Mouse (Mus musculus): ENCODE results near the gene Atp2a1. TPM values are rescaled to one million over a fixed set of nuclear protein-coding genes. Genes with fewer than 3 reads are reported as not detected.

Atp2a1 gene
- total RNA-seq, 1 experiment: 0.27 TPM

- Histone ChIP-seq H3K9ac (ENCODE audit: insufficient read depth, low read depth, low read length, poor library complexity, severe bottlenecking) (peak within 1 kb of the TSS; percentile 98), H3K4me1 (ENCODE audit: control insufficient read depth in 2 of 2, insufficient read depth in 2 of 2, low read length in 2 of 2, poor library complexity in 1 of 2) (peaks cover 0 to 7% of the 10 kb centered on the region in 2 experiments; a peak in 1 of 4 replicates), H3K36me3 (ENCODE audit: control insufficient read depth, insufficient read depth, low read length, poor library complexity, severe bottlenecking) (peaks cover 28% of the 10 kb centered on the region), H3K4me3 (ENCODE audit: insufficient read depth in 1 of 2, low read depth in 1 of 2, low read length in 2 of 2, poor library complexity in 1 of 2, severe bottlenecking in 1 of 2) (peak within 1 kb of the TSS; percentile 89 to 95), H3K27ac (ENCODE audit: insufficient read depth, low read depth, low read length, poor library complexity, severe bottlenecking) (peak within 1 kb of the TSS; percentile 98), H3K9me3 (ENCODE audit: control insufficient read depth, insufficient read depth, low read depth, low read length) (no peaks in the 10 kb centered on the region)
- DNase-seq (ENCODE audit: low read depth, low spot score): peak; percentile 98
- TF ChIP-seq MAFK (IDR thresholded peaks at IDR 0.05; ENCODE audit: insufficient read depth, low read depth, low read length): no peak
- no peak for TF ChIP-seq ZC3H11A (IDR thresholded peaks at IDR 0.05; ENCODE audit: borderline replicate concordance, low read depth, low read length)
- TF ChIP-seq HCFC1 (IDR thresholded peaks at IDR 0.05; ENCODE audit: borderline replicate concordance, insufficient read depth, low read length): peak; percentile 63; the same call in 1 of the 2 replicates
- TF ChIP-seq ZNF384 (IDR thresholded peaks at IDR 0.05; ENCODE audit: low read depth, low read length): 0 out of 2 replicates have a peak, but pooled peaks have one; percentile 45
- peak; percentile 51 for TF ChIP-seq CHD2 (IDR thresholded peaks at IDR 0.05; ENCODE audit: low read depth, low read length)
- in situ Hi-C loops (cut with MboI; ENCODE audit: low sequenced_read_pairs in 2 of 2, unreplicated experiment in 2 of 2): no loop called here
Observed at GRCm38 (mm10) chr7:126503273-126503878, 40.5 kb upstream of the Atp2a1 start, which contains the start of gene Atxn2l. Atxn2l (minus strand) TSS chr7:126503437.

DNA sequence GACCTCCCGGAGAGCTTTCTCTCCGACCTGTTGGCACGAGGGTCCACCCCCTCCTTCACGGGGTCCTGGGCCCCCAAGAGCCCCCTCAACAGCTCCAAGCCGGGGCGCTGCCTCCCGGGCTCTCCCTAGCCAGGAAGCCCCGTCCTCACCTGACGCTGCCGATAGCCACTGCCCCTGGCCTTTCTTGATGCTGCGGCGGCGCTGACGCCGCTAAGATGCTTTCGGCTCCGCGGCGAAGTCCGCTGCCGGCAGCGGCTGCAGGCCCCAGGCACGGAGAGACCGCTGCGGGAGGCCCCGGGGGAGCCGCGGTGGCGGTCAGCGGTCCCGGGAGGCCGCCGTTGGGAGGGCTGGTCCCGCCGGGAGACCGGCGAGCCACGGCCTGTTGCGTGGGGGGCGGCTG is 39.8 kb upstream of the Atp2a1 start:
- peak overlapping the region; percentile 98 for H3K9ac ChIP-seq (ENCODE audit: insufficient read depth, low read depth, low read length, poor library complexity, severe bottlenecking)
- no peak for DNase-seq (ENCODE audit: low read depth, low spot score)
- TF ChIP-seq ZNF384 (IDR thresholded peaks at IDR 0.05; ENCODE audit: low read depth, low read length) (no peak), MAFK (IDR thresholded peaks at IDR 0.05; ENCODE audit: insufficient read depth, low read depth, low read length) (no peak), ZC3H11A (IDR thresholded peaks at IDR 0.05; ENCODE audit: borderline replicate concordance, low read depth, low read length) (no peak), CHD2 (IDR thresholded peaks at IDR 0.05; ENCODE audit: low read depth, low read length) (no peak), HCFC1 (IDR thresholded peaks at IDR 0.05; ENCODE audit: borderline replicate concordance, insufficient read depth, low read length) (no peak)
- peak overlapping the region; percentile 98 for H3K27ac ChIP-seq (ENCODE audit: insufficient read depth, low read depth, low read length, poor library complexity, severe bottlenecking)
- peak overlapping the region; percentile 72 to 95 for H3K4me3 ChIP-seq (ENCODE audit: insufficient read depth in 1 of 2, low read depth in 1 of 2, low read length in 2 of 2, poor library complexity in 1 of 2, severe bottlenecking in 1 of 2)
- H3K36me3 ChIP-seq (ENCODE audit: control insufficient read depth, insufficient read depth, low read length, poor library complexity, severe bottlenecking): peaks cover 33% of the 10 kb centered on the region
- peaks cover 0 to 7% of the 10 kb centered on the region in 2 experiments; a peak in 1 of 4 replicates for H3K4me1 ChIP-seq (ENCODE audit: control insufficient read depth in 2 of 2, insufficient read depth in 2 of 2, low read length in 2 of 2, poor library complexity in 1 of 2)
- no peaks in the 10 kb centered on the region for H3K9me3 ChIP-seq (ENCODE audit: control insufficient read depth, insufficient read depth, low read depth, low read length)
- in situ Hi-C loops (cut with MboI; ENCODE audit: low sequenced_read_pairs in 2 of 2, unreplicated experiment in 2 of 2): no loop called here

GRCm38 (mm10) chr7:126502023-126502741 is 39.3 kb upstream of the Atp2a1 start:
- in situ Hi-C loops (cut with MboI; ENCODE audit: low sequenced_read_pairs in 2 of 2, unreplicated experiment in 2 of 2): no loop called here
- TF ChIP-seq CHD2 (IDR thresholded peaks at IDR 0.05; ENCODE audit: low read depth, low read length): peak; percentile 86
- no peak for TF ChIP-seq MAFK (IDR thresholded peaks at IDR 0.05; ENCODE audit: insufficient read depth, low read depth, low read length)
- H3K9ac ChIP-seq (ENCODE audit: insufficient read depth, low read depth, low read length, poor library complexity, severe bottlenecking): peak overlapping the region; percentile 98
- no peaks in the 10 kb centered on the region for H3K9me3 ChIP-seq (ENCODE audit: control insufficient read depth, insufficient read depth, low read depth, low read length)
- peak overlapping the region; percentile 89 to 95 for H3K4me3 ChIP-seq (ENCODE audit: insufficient read depth in 1 of 2, low read depth in 1 of 2, low read length in 2 of 2, poor library complexity in 1 of 2, severe bottlenecking in 1 of 2)
- H3K4me1 ChIP-seq (ENCODE audit: control insufficient read depth in 2 of 2, insufficient read depth in 2 of 2, low read length in 2 of 2, poor library complexity in 1 of 2): peaks cover 0 to 7% of the 10 kb centered on the region in 2 experiments; a peak in 1 of 4 replicates
- peak overlapping the region; percentile 98 for H3K27ac ChIP-seq (ENCODE audit: insufficient read depth, low read depth, low read length, poor library complexity, severe bottlenecking)
- peaks cover 38% of the 10 kb centered on the region for H3K36me3 ChIP-seq (ENCODE audit: control insufficient read depth, insufficient read depth, low read length, poor library complexity, severe bottlenecking)
- peak; percentile 93 for DNase-seq (ENCODE audit: low read depth, low spot score)

- H3K9me3 ChIP-seq (ENCODE audit: control insufficient read depth, insufficient read depth, low read depth, low read length): no peaks in the 10 kb centered on the region
- peaks cover 0 to 7% of the 10 kb centered on the region in 2 experiments; a peak in 1 of 4 replicates for H3K4me1 ChIP-seq (ENCODE audit: control insufficient read depth in 2 of 2, insufficient read depth in 2 of 2, low read length in 2 of 2, poor library complexity in 1 of 2)
- TF ChIP-seq CHD2 (IDR thresholded peaks at IDR 0.05; ENCODE audit: low read depth, low read length) (no peak), MAFK (IDR thresholded peaks at IDR 0.05; ENCODE audit: insufficient read depth, low read depth, low read length) (no peak), ZC3H11A (IDR thresholded peaks at IDR 0.05; ENCODE audit: borderline replicate concordance, low read depth, low read length) (no peak), HCFC1 (IDR thresholded peaks at IDR 0.05; ENCODE audit: borderline replicate concordance, insufficient read depth, low read length) (no peak), ZNF384 (IDR thresholded peaks at IDR 0.05; ENCODE audit: low read depth, low read length) (no peak)
- peak overlapping the region; percentile 91 for H3K27ac ChIP-seq (ENCODE audit: insufficient read depth, low read depth, low read length, poor library complexity, severe bottlenecking)
- peak overlapping the region; percentile 89 to 95 for H3K4me3 ChIP-seq (ENCODE audit: insufficient read depth in 1 of 2, low read depth in 1 of 2, low read length in 2 of 2, poor library complexity in 1 of 2, severe bottlenecking in 1 of 2)
- no peak for DNase-seq (ENCODE audit: low read depth, low spot score)
- H3K36me3 ChIP-seq (ENCODE audit: control insufficient read depth, insufficient read depth, low read length, poor library complexity, severe bottlenecking): peaks cover 41% of the 10 kb centered on the region
- H3K9ac ChIP-seq (ENCODE audit: insufficient read depth, low read depth, low read length, poor library complexity, severe bottlenecking): peak overlapping the region; percentile 96
- in situ Hi-C loops (cut with MboI; ENCODE audit: low sequenced_read_pairs in 2 of 2, unreplicated experiment in 2 of 2): no loop called here
Observed at GRCm38 (mm10) chr7:126501684-126502022, 38.7 kb upstream of the Atp2a1 start.
